Mouse (Mus musculus): ENCODE data around the gene Ndfip2. TPM values are rescaled to one million over a fixed set of nuclear protein-coding genes. Genes with fewer than 3 reads are reported as not detected.

The Ndfip2 gene
- polyA plus RNA-seq, 1 experiment, result 92.6 TPM

DNA sequence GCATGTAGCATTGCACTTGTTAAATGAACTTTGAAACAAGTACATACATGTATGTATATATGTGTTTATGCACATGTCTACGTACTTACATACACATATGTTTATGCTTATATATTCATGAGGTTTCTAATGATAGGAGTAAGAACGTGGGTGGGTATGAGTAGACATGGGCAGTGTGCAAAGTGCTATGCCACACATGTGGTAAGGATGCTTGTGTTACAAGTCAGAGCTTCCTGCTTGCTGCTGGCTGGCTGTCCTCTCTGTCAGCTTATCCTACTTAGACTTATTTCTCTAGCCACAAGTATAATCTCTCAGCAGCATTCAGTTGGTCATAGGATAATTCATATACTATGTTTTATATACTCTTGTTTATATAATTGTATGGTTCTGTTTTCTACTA lies 29.6 kb downstream of the Ndfip2 start:
- DNase-seq, result no peak
- 96% methylated on average over 2 of the region's 2 CpGs for WGBS
- Histone ChIP-seq H3K4me1 (ENCODE audit: control insufficient read depth, insufficient read depth, low read length) (no peaks in the 10 kb centered on the region; the same call in 1 of the 2 replicates), H3K27me3 (ENCODE audit: control insufficient read depth, insufficient read depth, low read length) (no peaks in the 10 kb centered on the region), H3K4me3 (replicated peaks; ENCODE audit: insufficient read depth, low read depth, low read length) (no peak overlapping the region), H3K27ac (ENCODE audit: insufficient read depth, low read length) (no peak overlapping the region)
- no peak for TF ChIP-seq CTCF (IDR thresholded peaks at IDR 0.05; ENCODE audit: borderline replicate concordance, insufficient read depth, low read depth, low read length)
- no peak for TF ChIP-seq POLR2A (IDR thresholded peaks at IDR 0.05; ENCODE audit: borderline replicate concordance, insufficient read depth, low read length)

DNA sequence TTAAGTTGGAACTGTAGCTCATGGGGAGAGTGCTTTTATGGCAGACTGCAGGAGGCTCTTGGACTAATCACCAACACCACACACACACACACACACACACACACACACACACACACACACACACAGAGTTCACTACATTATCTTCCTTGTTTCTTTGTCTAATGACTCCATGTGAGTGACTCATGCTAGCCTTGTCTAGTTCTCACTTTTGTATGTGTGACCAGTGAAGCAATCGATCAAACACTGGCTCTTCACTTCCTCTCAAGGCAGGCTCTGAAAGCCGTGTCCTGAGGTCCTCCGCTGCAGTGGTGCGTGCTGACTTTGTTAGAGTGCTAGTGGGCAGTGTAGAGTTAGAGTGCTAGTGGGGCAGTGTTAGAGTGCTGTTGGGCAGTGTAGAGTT lies 30.2 kb downstream of the Ndfip2 start:
- H3K27me3 ChIP-seq (ENCODE audit: control insufficient read depth, insufficient read depth, low read length), result no peaks in the 10 kb centered on the region
- TF ChIP-seq CTCF (IDR thresholded peaks at IDR 0.05; ENCODE audit: borderline replicate concordance, insufficient read depth, low read depth, low read length) (no peak), POLR2A (IDR thresholded peaks at IDR 0.05; ENCODE audit: borderline replicate concordance, insufficient read depth, low read length) (no peak)
- 89% methylated on average over 4 of the region's 4 CpGs for WGBS
- no peak for DNase-seq
- H3K4me1 ChIP-seq (ENCODE audit: control insufficient read depth, insufficient read depth, low read length), result no peaks in the 10 kb centered on the region; the same call in 1 of the 2 replicates
- no peak overlapping the region for H3K27ac ChIP-seq (ENCODE audit: insufficient read depth, low read length)
- no peak overlapping the region for H3K4me3 ChIP-seq (replicated peaks; ENCODE audit: insufficient read depth, low read depth, low read length)

DNA sequence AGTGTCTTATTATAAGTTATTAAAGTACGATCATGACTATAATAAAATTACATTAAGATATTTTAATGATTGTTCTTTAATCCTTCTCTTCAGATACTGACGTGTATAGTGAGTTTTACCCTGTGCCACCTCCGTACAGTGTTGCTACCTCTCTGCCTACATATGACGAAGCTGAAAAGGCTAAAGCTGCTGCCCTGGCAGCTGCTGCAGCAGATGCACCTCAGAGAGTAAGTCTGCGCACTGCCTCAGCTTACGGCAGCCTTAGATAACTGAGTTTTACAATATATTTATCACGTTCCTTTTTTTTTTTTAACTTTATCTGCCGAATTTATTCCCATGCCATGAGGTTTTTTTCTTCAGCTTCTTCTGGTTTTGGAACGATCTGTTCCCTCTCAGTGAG lies 33.8 kb downstream of the Ndfip2 start:
- Histone ChIP-seq H3K4me1 (ENCODE audit: control insufficient read depth, insufficient read depth, low read length) (no peaks in the 10 kb centered on the region), H3K4me3 (replicated peaks; ENCODE audit: insufficient read depth, low read depth, low read length) (no peak overlapping the region), H3K27me3 (ENCODE audit: control insufficient read depth, insufficient read depth, low read length) (no peaks in the 10 kb centered on the region), H3K27ac (ENCODE audit: insufficient read depth, low read length) (no peak overlapping the region)
- no peak for TF ChIP-seq POLR2A (IDR thresholded peaks at IDR 0.05; ENCODE audit: borderline replicate concordance, insufficient read depth, low read length)
- no peak for TF ChIP-seq CTCF (IDR thresholded peaks at IDR 0.05; ENCODE audit: borderline replicate concordance, insufficient read depth, low read depth, low read length)
- WGBS, result 88% methylated on average over 9 of the region's 9 CpGs
- no peak for DNase-seq

DNA sequence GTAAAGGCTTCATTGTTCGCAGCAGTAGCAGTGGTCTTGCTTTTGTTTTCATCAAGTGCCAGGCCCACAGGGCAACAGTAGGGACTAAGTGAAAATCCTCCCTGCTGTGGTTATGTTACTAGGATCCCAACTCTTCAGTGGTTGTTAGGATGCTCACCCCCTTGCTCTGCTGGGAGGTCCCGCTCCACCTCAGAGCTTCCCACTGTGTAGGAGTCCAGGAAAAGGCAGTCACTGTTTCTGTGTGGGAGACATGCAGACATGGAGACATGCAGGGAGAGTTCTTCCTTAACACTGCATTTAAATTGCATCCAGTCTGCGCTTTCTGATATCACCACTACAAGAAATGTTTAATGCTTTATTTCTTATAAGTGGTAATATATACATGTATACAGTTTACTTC lies 35.4 kb downstream of the Ndfip2 start:
- Histone ChIP-seq H3K27ac (ENCODE audit: insufficient read depth, low read length) (no peak overlapping the region), H3K27me3 (ENCODE audit: control insufficient read depth, insufficient read depth, low read length) (no peaks in the 10 kb centered on the region), H3K4me3 (replicated peaks; ENCODE audit: insufficient read depth, low read depth, low read length) (no peak overlapping the region), H3K4me1 (ENCODE audit: control insufficient read depth, insufficient read depth, low read length) (no peaks in the 10 kb centered on the region)
- no peak for DNase-seq
- WGBS, result 72% methylated on average over 3 of the region's 3 CpGs
- TF ChIP-seq CTCF (IDR thresholded peaks at IDR 0.05; ENCODE audit: borderline replicate concordance, insufficient read depth, low read depth, low read length), result no peak
- no peak for TF ChIP-seq POLR2A (IDR thresholded peaks at IDR 0.05; ENCODE audit: borderline replicate concordance, insufficient read depth, low read length)

DNA sequence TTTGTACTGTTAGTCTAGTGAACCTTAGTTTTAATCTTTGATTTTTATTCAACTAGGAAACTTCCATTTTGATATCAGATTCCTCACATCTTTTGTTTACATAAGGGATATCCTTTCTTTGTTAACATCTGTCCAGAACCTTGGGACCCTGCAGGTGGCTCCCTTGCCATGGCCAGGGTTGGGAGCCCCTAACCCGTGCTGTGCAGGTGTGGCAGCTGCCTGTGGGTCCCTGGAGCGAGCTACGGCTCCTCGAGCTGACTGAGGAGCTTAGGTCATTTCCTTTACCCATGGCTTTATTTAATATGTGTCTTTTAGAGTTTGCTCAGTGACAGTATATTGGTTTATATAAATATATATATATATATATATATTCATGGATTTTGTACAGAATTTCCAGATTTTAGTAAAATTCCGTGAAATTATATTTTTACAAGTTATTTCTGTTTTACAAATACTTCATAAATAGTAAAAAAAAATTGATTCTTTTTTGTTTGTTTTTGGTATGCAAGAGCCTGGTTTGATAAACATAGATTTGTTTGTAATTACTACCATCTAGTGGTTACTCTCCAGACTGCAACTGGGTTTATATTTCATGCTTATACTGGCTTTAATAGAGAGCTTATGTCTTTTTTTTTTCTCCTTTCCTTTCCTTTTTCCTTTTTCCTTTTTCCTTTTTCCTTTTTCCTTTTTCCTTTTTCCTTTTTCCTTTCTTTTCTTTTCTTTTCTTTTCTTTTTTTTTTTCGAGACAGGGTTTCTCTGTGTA lies 37.6 kb downstream of the Ndfip2 start:
- 50% methylated on average over 6 of the region's 6 CpGs for WGBS
- no peaks in the 10 kb centered on the region for H3K27me3 ChIP-seq (ENCODE audit: control insufficient read depth, insufficient read depth, low read length)
- DNase-seq, result peak in 1 of 2 experiments; percentile 46
- no peaks in the 10 kb centered on the region for H3K4me1 ChIP-seq (ENCODE audit: control insufficient read depth, insufficient read depth, low read length)
- TF ChIP-seq CTCF (IDR thresholded peaks at IDR 0.05; ENCODE audit: borderline replicate concordance, insufficient read depth, low read depth, low read length), result peak; percentile 30; the same call in 1 of the 2 replicates
- no peak for TF ChIP-seq POLR2A (IDR thresholded peaks at IDR 0.05; ENCODE audit: borderline replicate concordance, insufficient read depth, low read length)
- H3K27ac ChIP-seq (ENCODE audit: insufficient read depth, low read length), result no peak overlapping the region
- no peak overlapping the region for H3K4me3 ChIP-seq (replicated peaks; ENCODE audit: insufficient read depth, low read depth, low read length)

DNA sequence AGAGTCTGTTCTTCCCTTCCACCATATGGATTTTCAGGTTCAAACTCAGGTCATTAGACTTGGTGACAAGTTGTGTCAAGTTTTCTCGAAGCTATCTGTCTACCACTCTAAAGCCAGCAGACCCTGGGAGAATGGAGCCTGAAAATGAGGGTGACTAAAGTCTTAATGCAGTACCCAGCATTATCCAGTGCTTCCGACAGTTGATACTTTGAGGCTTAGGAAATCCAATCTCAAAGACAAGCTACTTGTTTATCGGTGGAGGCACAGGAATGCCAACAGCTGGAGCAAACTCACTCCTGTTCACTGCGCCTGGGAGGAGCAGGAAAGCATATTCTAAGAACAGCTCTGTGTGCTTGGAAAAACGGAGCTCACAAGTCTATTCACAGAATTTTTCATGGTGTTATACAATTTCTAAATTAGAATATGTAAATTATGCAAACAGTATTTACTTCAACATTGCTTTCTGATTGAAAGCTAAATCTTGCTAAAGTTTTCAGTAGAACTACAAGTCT lies 41.4 kb downstream of the Ndfip2 start:
- 75% methylated on average over 5 of the region's 5 CpGs for whole genome bisulfite sequencing
- TF ChIP-seq POLR2A (IDR thresholded peaks at IDR 0.05; ENCODE audit: borderline replicate concordance, insufficient read depth, low read length), result no peak
- TF ChIP-seq CTCF (IDR thresholded peaks at IDR 0.05; ENCODE audit: borderline replicate concordance, insufficient read depth, low read depth, low read length), result no peak
- no peak for DNase-seq
- no peak overlapping the region for H3K4me3 ChIP-seq (replicated peaks; ENCODE audit: insufficient read depth, low read depth, low read length)
- no peak overlapping the region for H3K27ac ChIP-seq (ENCODE audit: insufficient read depth, low read length)
- no peaks in the 10 kb centered on the region for H3K4me1 ChIP-seq (ENCODE audit: control insufficient read depth, insufficient read depth, low read length)
- no peaks in the 10 kb centered on the region for H3K27me3 ChIP-seq (ENCODE audit: control insufficient read depth, insufficient read depth, low read length)

DNA sequence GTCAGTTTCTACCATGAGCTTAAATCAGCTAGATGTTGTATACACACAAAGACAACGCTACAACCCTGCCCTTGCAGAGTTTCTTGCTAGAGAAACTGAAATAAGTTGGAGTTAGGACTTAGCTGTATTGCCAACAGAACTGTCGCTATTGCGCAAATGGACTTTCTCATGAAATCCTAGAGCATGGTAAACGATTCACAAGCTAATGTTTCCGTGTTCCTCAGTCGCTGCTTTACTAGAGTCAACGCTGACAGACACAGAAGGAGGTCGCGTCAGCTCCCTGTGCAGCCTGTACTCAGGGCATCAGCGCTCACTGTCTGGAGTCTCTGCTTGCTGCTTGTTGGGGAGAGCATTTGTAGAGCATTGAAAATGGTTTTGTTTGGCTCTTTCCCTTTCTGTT lies 42.2 kb downstream of the Ndfip2 start:
- Histone ChIP-seq H3K4me3 (replicated peaks; ENCODE audit: insufficient read depth, low read depth, low read length) (no peak overlapping the region), H3K4me1 (ENCODE audit: control insufficient read depth, insufficient read depth, low read length) (no peaks in the 10 kb centered on the region), H3K27ac (ENCODE audit: insufficient read depth, low read length) (no peak overlapping the region), H3K27me3 (ENCODE audit: control insufficient read depth, insufficient read depth, low read length) (no peaks in the 10 kb centered on the region)
- TF ChIP-seq POLR2A (IDR thresholded peaks at IDR 0.05; ENCODE audit: borderline replicate concordance, insufficient read depth, low read length) (no peak), CTCF (IDR thresholded peaks at IDR 0.05; ENCODE audit: borderline replicate concordance, insufficient read depth, low read depth, low read length) (no peak)
- 55% methylated on average over 10 of the region's 10 CpGs for WGBS
- no peak for DNase-seq

DNA sequence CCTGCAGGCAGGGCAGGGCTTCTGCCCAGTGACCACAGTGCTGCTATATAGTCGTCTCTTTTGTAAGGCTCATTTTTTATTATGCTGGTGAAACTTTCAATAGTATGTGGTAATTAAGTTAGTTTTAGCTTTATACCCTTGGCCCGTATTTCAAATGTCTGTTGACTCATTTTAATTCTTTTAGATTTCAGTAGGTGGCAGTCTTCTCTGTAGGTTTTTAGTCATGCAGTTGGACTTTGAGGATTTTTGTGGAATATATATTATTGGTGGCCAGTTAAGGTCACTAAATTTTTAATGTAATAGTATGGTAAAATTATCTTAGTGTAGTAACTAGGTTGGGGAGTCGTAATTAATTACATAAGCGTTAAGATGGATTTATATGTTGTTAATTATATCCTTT lies 44.3 kb downstream of the Ndfip2 start:
- H3K4me1 ChIP-seq (ENCODE audit: control insufficient read depth, insufficient read depth, low read length), result no peaks in the 10 kb centered on the region
- WGBS, result 76% methylated on average over 4 of the region's 4 CpGs
- no peak for TF ChIP-seq POLR2A (IDR thresholded peaks at IDR 0.05; ENCODE audit: borderline replicate concordance, insufficient read depth, low read length)
- TF ChIP-seq CTCF (IDR thresholded peaks at IDR 0.05; ENCODE audit: borderline replicate concordance, insufficient read depth, low read depth, low read length), result no peak

More for the DNA sequence above, 44.3 kb downstream of the Ndfip2 start:
- Histone ChIP-seq H3K27ac (ENCODE audit: insufficient read depth, low read length) (no peak overlapping the region), H3K4me3 (replicated peaks; ENCODE audit: insufficient read depth, low read depth, low read length) (no peak overlapping the region), H3K27me3 (ENCODE audit: control insufficient read depth, insufficient read depth, low read length) (no peaks in the 10 kb centered on the region)
- no peak for DNase-seq
